Comparison of ENCODE assay signal across 20 mouse cellular contexts in genomic region chr14:59504831-59505230, GRCm38 (mm10).
DNase-seq lines count a peak whose midpoint lies in the region; ATAC-seq and TF ChIP-seq lines count a peak whose summit lies in the region.
"Had no signal": no experiment of that assay in that cellular context is flagged by ENCODE, and none has a peak within 500 bp of the region (broad histone marks: within the 10 kb centered on the region; RNA-seq: fewer than 3 reads in every experiment).

No protein-coding gene starts in this region.

- no peak for TF ChIP-seq CTCF in liver, adult 2 months (IDR thresholded peaks at IDR 0.05; ENCODE audit: low read depth, low read length)
- TF ChIP-seq CTCF in liver, postnatal 0 days (IDR thresholded peaks at IDR 0.05; ENCODE audit: low read depth) = no peak
- no peak for TF ChIP-seq CTCF in stomach, postnatal 0 days (IDR thresholded peaks at IDR 0.05; ENCODE audit: low read depth)

- peak; percentile 5 for DNase-seq in liver, adult 2 months (ENCODE audit: extremely low read depth, low read depth, low spot score)
- DNase-seq in liver, postnatal 0 days = no peak
- peak; percentile 23 to 31 for DNase-seq in B cell, adult 2 months
- DNase-seq in urinary bladder, adult 18-20 months (ENCODE audit: low spot score in 2 of 2) = no peak
- DNase-seq in stomach, postnatal 0 days (ENCODE audit: low spot score) = no peak
- DNase-seq in thymus, postnatal 0 days (ENCODE audit: low spot score) = no peak
- DNase-seq: adrenal gland, adult 8-10 months; adrenal gland, postnatal 36 days; cerebellum, adult 2 months; cerebellum, postnatal 14 days; gastrocnemius, postnatal 14 days; heart, postnatal 10 days; heart, postnatal 4 days had no signal

- H3K9ac ChIP-seq in liver, adult 2 months (ENCODE audit: low read depth, low read length) = no peak overlapping the region
- H3K9ac ChIP-seq in liver, postnatal 0 days (replicated peaks) = no peak overlapping the region
- H3K9ac ChIP-seq in stomach, postnatal 0 days (ENCODE audit: low read length) = no peak overlapping the region
- H3K9ac ChIP-seq: embryonic facial prominence, embryonic 12.5 days; forebrain, embryonic 15.5 days; hindbrain, embryonic 12.5 days had no signal

- no peak overlapping the region for H3K4me2 ChIP-seq in liver, postnatal 0 days (ENCODE audit: low read depth, low read length)
- no peak overlapping the region for H3K4me2 ChIP-seq in stomach, postnatal 0 days (replicated peaks; ENCODE audit: low read depth)
- H3K4me2 ChIP-seq: embryonic facial prominence, embryonic 12.5 days; forebrain, embryonic 15.5 days; hindbrain, embryonic 12.5 days had no signal

- no peaks in the 10 kb centered on the region for H3K79me2 ChIP-seq in liver, adult 2 months (ENCODE audit: control insufficient read depth, insufficient read depth, low read length)

- no peaks in the 10 kb centered on the region for H3K27me3 ChIP-seq in liver, adult 2 months (ENCODE audit: control insufficient read depth, insufficient read depth, low read length)
- no peaks in the 10 kb centered on the region for H3K27me3 ChIP-seq in liver, postnatal 0 days (ENCODE audit: insufficient read depth, low read length)
- no peaks in the 10 kb centered on the region for H3K27me3 ChIP-seq in stomach, postnatal 0 days (ENCODE audit: control insufficient read depth, insufficient read depth, low read length)
- H3K27me3 ChIP-seq: embryonic facial prominence, embryonic 12.5 days; forebrain, embryonic 15.5 days; hindbrain, embryonic 12.5 days had no signal

- TF ChIP-seq POLR2A in liver, adult 2 months (IDR thresholded peaks at IDR 0.05; ENCODE audit: extremely low read depth, insufficient read depth, low read length) = no peak

- whole genome bisulfite sequencing in liver, adult 2 months = 64% methylated on average over 8 of the region's 8 CpGs
- WGBS in liver, postnatal 0 days (ENCODE audit: insufficient replicate concordance) = 61% methylated on average over 8 of the region's 8 CpGs
- WGBS in stomach, postnatal 0 days = 92% methylated on average over 8 of the region's 8 CpGs

- H3K4me3 ChIP-seq in liver, adult 2 months (ENCODE audit: insufficient read depth, low read depth, low read length) = no peak overlapping the region
- H3K4me3 ChIP-seq in liver, postnatal 0 days (ENCODE audit: low read depth, low read length) = no peak overlapping the region
- no peak overlapping the region for H3K4me3 ChIP-seq in stomach, postnatal 0 days (ENCODE audit: low read depth, low read length)
- H3K4me3 ChIP-seq: embryonic facial prominence, embryonic 12.5 days; forebrain, embryonic 15.5 days; heart, embryonic 10.5 days; hindbrain, embryonic 12.5 days had no signal

- ATAC-seq in liver, postnatal 0 days = no peak
- ATAC-seq in megakaryocyte, adult 5-6 weeks (ENCODE audit: poor library complexity, severe bottlenecking) = peak; percentile 45
- no peak for ATAC-seq in stomach, postnatal 0 days (ENCODE audit: low FRiP score, low TSS enrichment)
- ATAC-seq: forebrain, embryonic 15.5 days; hindbrain, postnatal 0 days had no signal

- H3K9me3 ChIP-seq in liver, postnatal 0 days (ENCODE audit: low read length) = no peaks in the 10 kb centered on the region
- no peaks in the 10 kb centered on the region for H3K9me3 ChIP-seq in stomach, postnatal 0 days (ENCODE audit: control insufficient read depth, low read length)
- H3K9me3 ChIP-seq: embryonic facial prominence, embryonic 12.5 days; forebrain, embryonic 15.5 days; G1E; heart, embryonic 10.5 days; hindbrain, embryonic 12.5 days had no signal

- H3K27ac ChIP-seq in liver, adult 2 months (replicated peaks; ENCODE audit: insufficient read depth, low read depth, low read length) = no peak overlapping the region
- no peak overlapping the region for H3K27ac ChIP-seq in liver, postnatal 0 days (ENCODE audit: low read depth)
- no peak overlapping the region for H3K27ac ChIP-seq in stomach, postnatal 0 days (replicated peaks)
- H3K27ac ChIP-seq: embryonic facial prominence, embryonic 12.5 days; forebrain, embryonic 15.5 days; heart, embryonic 10.5 days; hindbrain, embryonic 12.5 days; hindbrain, postnatal 0 days had no signal

- H3K4me1 ChIP-seq in liver, adult 2 months (ENCODE audit: control insufficient read depth, insufficient read depth, low read length) = peaks cover 6% of the 10 kb centered on the region; the same call in 1 of the 2 replicates
- 0 out of 2 replicates have a peak, but pooled peaks cover 2% of the 10 kb centered on the region for H3K4me1 ChIP-seq in liver, postnatal 0 days (ENCODE audit: insufficient read depth)
- H3K4me1 ChIP-seq in stomach, postnatal 0 days (replicated peaks; ENCODE audit: control insufficient read depth, insufficient read depth) = no peaks in the 10 kb centered on the region
- H3K4me1 ChIP-seq: embryonic facial prominence, embryonic 12.5 days; forebrain, embryonic 15.5 days; heart, embryonic 10.5 days; hindbrain, embryonic 12.5 days had no signal

- no peak for TF ChIP-seq EP300 in liver, postnatal 0 days (IDR thresholded peaks at IDR 0.05; ENCODE audit: low read depth)
- no peak for TF ChIP-seq EP300 in stomach, postnatal 0 days (optimal IDR thresholded peaks at IDR 0.05)

- H3K36me3 ChIP-seq in liver, adult 2 months (ENCODE audit: control insufficient read depth, insufficient read depth, low read length) = peaks cover 23% of the 10 kb centered on the region
- peaks cover 11% of the 10 kb centered on the region; the same call in 1 of the 2 replicates for H3K36me3 ChIP-seq in liver, postnatal 0 days (replicated peaks; ENCODE audit: insufficient read depth, low read length)
- 0 out of 2 replicates have a peak, but pooled peaks cover 3% of the 10 kb centered on the region for H3K36me3 ChIP-seq in stomach, postnatal 0 days (ENCODE audit: control insufficient read depth, insufficient read depth, low read length)
- H3K36me3 ChIP-seq: forebrain, embryonic 15.5 days; hindbrain, embryonic 12.5 days had no signal

Comparison
In these comparisons a context has a peak if more than half of its experiments do, and no peak if none do; other contexts are left out.
1. DNase-seq: peak in liver, adult 2 months (single experiment) and B cell, adult 2 months (2 of 2); none in liver, postnatal 0 days (single experiment), urinary bladder, adult 18-20 months (0 of 2), stomach, postnatal 0 days (single experiment) and thymus, postnatal 0 days (single experiment).